Mouse (Mus musculus) forebrain, embryonic 15.5 days (tissue): ENCODE data around the gene Ccl11. TPM values are rescaled to one million over a fixed set of nuclear protein-coding genes. Genes with fewer than 3 reads are reported as not detected.

Source experiments
- ATAC-seq: fragments of 200-750 bp; cut with Nextera tagmentation; replicated peaks from 2 replicates; pipeline ENCODE4 v1.8.0; 2017; ENCODE audit warnings: mild to moderate bottlenecking, moderate TSS enrichment, moderate library complexity
- H3K27ac ChIP-seq: fragments of 300-500 bp; sonication (generic); replicated peaks from 2 replicates; pipeline ENCODE4 v1.5.1; 2015; ENCODE audit warnings: mild to moderate bottlenecking, inconsistent platforms
- H3K27me3 ChIP-seq: fragments of 300-500 bp; sonication (generic); 2 replicates; pipeline ENCODE4 v1.6.1; 2015; ENCODE audit warnings: inconsistent platforms
- H3K36me3 ChIP-seq: fragments of 300-500 bp; sonication (generic); 2 replicates; pipeline ENCODE4 v1.6.1; 2015; ENCODE audit warnings: mild to moderate bottlenecking, inconsistent platforms
- H3K4me1 ChIP-seq: fragments of 300-500 bp; sonication (generic); 2 replicates; pipeline ENCODE4 v1.6.1; 2015; ENCODE audit warnings: inconsistent platforms
- H3K4me2 ChIP-seq: fragments of 300-500 bp; sonication (generic); replicated peaks from 2 replicates; pipeline ENCODE4 v1.6.1; 2015; ENCODE audit warnings: mild to moderate bottlenecking, inconsistent platforms
- H3K4me3 ChIP-seq: fragments of 300-500 bp; sonication (generic); 2 replicates; pipeline ENCODE4 v1.5.1; 2015; ENCODE audit warnings: mild to moderate bottlenecking, inconsistent platforms
- H3K9ac ChIP-seq: fragments of 300-500 bp; sonication (generic); replicated peaks from 2 replicates; pipeline ENCODE4 v1.6.1; 2015; ENCODE audit warnings: mild to moderate bottlenecking, inconsistent platforms
- H3K9me3 ChIP-seq: fragments of 300-500 bp; sonication (generic); 2 replicates; pipeline ENCODE4 v1.6.1; 2016; ENCODE audit warnings: inconsistent platforms
- WGBS: fragments of 180-500 bp; shearing (Covaris S2); methylation state at CpG from one replicate; pipeline ENCODE4 v1.1.7; 2015; ENCODE audit warnings: mixed read lengths; 5-methylcytosine and 5-hydroxymethylcytosine counted together
- polyA plus RNA-seq: library from polyadenylated mRNA; unstranded; fragments of >200 nt; fragmentation: Nextera tagmentation; extraction: Ambion mirVana; gene quantifications from 2 replicates; pipeline ENCODE4 v1.2.1, GENCODE M21; 2015

Gene Ccl11
- polyA plus RNA-seq, result not detected in 2 replicates

GRCm38 (mm10) chr11:82057646-82058045 lies at the start of gene Ccl11:
Ccl11 (plus strand) TSS chr11:82057823.
- 81% methylated on average over 6 of the region's 6 CpGs for WGBS
- no peak within 1 kb of the TSS for H3K4me3 ChIP-seq

GRCm38 (mm10) chr11:82010115-82010514 lies 47.5 kb upstream of the Ccl11 start:
- H3K9ac ChIP-seq, result no peak overlapping the region
- H3K27me3 ChIP-seq, result no peaks in the 10 kb centered on the region
- H3K27ac ChIP-seq, result no peak overlapping the region
- H3K4me3 ChIP-seq, result no peak overlapping the region
- H3K4me2 ChIP-seq, result no peak overlapping the region
- ATAC-seq, result no peak
- H3K9me3 ChIP-seq, result no peaks in the 10 kb centered on the region
- no peaks in the 10 kb centered on the region for H3K36me3 ChIP-seq
- 92% methylated on average over 3 of the region's 3 CpGs for WGBS
- no peaks in the 10 kb centered on the region for H3K4me1 ChIP-seq

More at GRCm38 (mm10) chr11:82057646-82058045, at the start of gene Ccl11:
- H3K9me3 ChIP-seq, result no peaks in the 10 kb centered on the region
- H3K27me3 ChIP-seq, result no peaks in the 10 kb centered on the region
- H3K4me1 ChIP-seq, result no peaks in the 10 kb centered on the region
- H3K4me2 ChIP-seq, result no peak within 1 kb of the TSS
- H3K27ac ChIP-seq, result no peak within 1 kb of the TSS
- H3K36me3 ChIP-seq, result no peaks in the 10 kb centered on the region
- no peak within 1 kb of the TSS for H3K9ac ChIP-seq
- ATAC-seq, result no peak

GRCm38 (mm10) chr11:82011411-82012193 lies 46.0 kb upstream of the Ccl11 start:
- H3K36me3 ChIP-seq, result no peaks in the 10 kb centered on the region
- H3K9ac ChIP-seq, result no peak overlapping the region
- no peak overlapping the region for H3K4me2 ChIP-seq
- 67% methylated on average over 8 of the region's 8 CpGs for WGBS
- H3K27me3 ChIP-seq, result no peaks in the 10 kb centered on the region
- H3K9me3 ChIP-seq, result no peaks in the 10 kb centered on the region
- no peak overlapping the region for H3K4me3 ChIP-seq
- no peaks in the 10 kb centered on the region for H3K4me1 ChIP-seq
- ATAC-seq, result no peak
- H3K27ac ChIP-seq, result no peak overlapping the region

- no peak overlapping the region for H3K4me3 ChIP-seq
- no peaks in the 10 kb centered on the region for H3K36me3 ChIP-seq
- H3K4me1 ChIP-seq, result no peaks in the 10 kb centered on the region
- 57% methylated on average over 1 of the region's 1 CpGs for WGBS
- no peak for ATAC-seq
- no peaks in the 10 kb centered on the region for H3K9me3 ChIP-seq
- no peaks in the 10 kb centered on the region for H3K27me3 ChIP-seq
- H3K27ac ChIP-seq, result no peak overlapping the region
- H3K9ac ChIP-seq, result no peak overlapping the region
- no peak overlapping the region for H3K4me2 ChIP-seq
These were observed 43.9 kb upstream of the Ccl11 start for GRCm38 (mm10) chr11:82013756-82014155.

GRCm38 (mm10) chr11:82015066-82015465 lies 42.6 kb upstream of the Ccl11 start:
- no peak for ATAC-seq
- Histone ChIP-seq H3K4me3 (no peak overlapping the region), H3K4me1 (no peaks in the 10 kb centered on the region), H3K27ac (no peak overlapping the region), H3K9ac (no peak overlapping the region), H3K27me3 (no peaks in the 10 kb centered on the region), H3K9me3 (no peaks in the 10 kb centered on the region), H3K36me3 (no peaks in the 10 kb centered on the region), H3K4me2 (no peak overlapping the region)
- 79% methylated on average over 2 of the region's 2 CpGs for WGBS

GRCm38 (mm10) chr11:82016181-82016780 lies 41.3 kb upstream of the Ccl11 start:
- H3K4me2 ChIP-seq, result no peak overlapping the region
- no peak for ATAC-seq
- no peaks in the 10 kb centered on the region for H3K9me3 ChIP-seq
- H3K27ac ChIP-seq, result no peak overlapping the region
- H3K27me3 ChIP-seq, result no peaks in the 10 kb centered on the region
- WGBS, result 73% methylated on average over 3 of the region's 3 CpGs
- H3K36me3 ChIP-seq, result no peaks in the 10 kb centered on the region
- no peak overlapping the region for H3K4me3 ChIP-seq
- no peak overlapping the region for H3K9ac ChIP-seq
- no peaks in the 10 kb centered on the region for H3K4me1 ChIP-seq

- Histone ChIP-seq H3K4me1 (no peaks in the 10 kb centered on the region), H3K4me3 (no peak overlapping the region), H3K27me3 (no peaks in the 10 kb centered on the region), H3K4me2 (no peak overlapping the region), H3K27ac (no peak overlapping the region), H3K9me3 (no peaks in the 10 kb centered on the region), H3K9ac (no peak overlapping the region), H3K36me3 (no peaks in the 10 kb centered on the region)
- no peak for ATAC-seq
- WGBS, result 54% methylated on average over 2 of the region's 2 CpGs
These were observed 38.2 kb upstream of the Ccl11 start for GRCm38 (mm10) chr11:82019389-82019788.

- no peak for ATAC-seq
- Histone ChIP-seq H3K4me2 (no peak overlapping the region), H3K4me1 (no peaks in the 10 kb centered on the region), H3K27ac (no peak overlapping the region), H3K4me3 (no peak overlapping the region), H3K27me3 (no peaks in the 10 kb centered on the region), H3K9me3 (no peaks in the 10 kb centered on the region), H3K9ac (no peak overlapping the region), H3K36me3 (no peaks in the 10 kb centered on the region)
These were observed 37.8 kb upstream of the Ccl11 start for GRCm38 (mm10) chr11:82019793-82020192.

- H3K27me3 ChIP-seq, result no peaks in the 10 kb centered on the region
- WGBS, result 77% methylated on average over 3 of the region's 3 CpGs
- no peak overlapping the region for H3K27ac ChIP-seq
- H3K4me3 ChIP-seq, result no peak overlapping the region
- no peaks in the 10 kb centered on the region for H3K4me1 ChIP-seq
- no peak for ATAC-seq
- H3K4me2 ChIP-seq, result no peak overlapping the region
- no peaks in the 10 kb centered on the region for H3K9me3 ChIP-seq
- H3K36me3 ChIP-seq, result no peaks in the 10 kb centered on the region
- H3K9ac ChIP-seq, result no peak overlapping the region
These were observed 36.2 kb upstream of the Ccl11 start for GRCm38 (mm10) chr11:82021406-82021805.

- H3K27me3 ChIP-seq, result no peaks in the 10 kb centered on the region
- no peak for ATAC-seq
- no peaks in the 10 kb centered on the region for H3K9me3 ChIP-seq
- no peak overlapping the region for H3K4me3 ChIP-seq
- H3K4me2 ChIP-seq, result no peak overlapping the region
- H3K4me1 ChIP-seq, result no peaks in the 10 kb centered on the region
- WGBS, result 91% methylated on average over 6 of the region's 6 CpGs
- no peak overlapping the region for H3K27ac ChIP-seq
- H3K9ac ChIP-seq, result no peak overlapping the region
- H3K36me3 ChIP-seq, result no peaks in the 10 kb centered on the region
These were observed 35.0 kb upstream of the Ccl11 start for GRCm38 (mm10) chr11:82022504-82023056.

- no peak for ATAC-seq
- 80% methylated on average over 4 of the region's 4 CpGs for WGBS
- H3K27ac ChIP-seq, result no peak overlapping the region
- H3K36me3 ChIP-seq, result no peaks in the 10 kb centered on the region
- no peak overlapping the region for H3K4me2 ChIP-seq
- H3K4me3 ChIP-seq, result no peak overlapping the region
- no peaks in the 10 kb centered on the region for H3K4me1 ChIP-seq
- no peaks in the 10 kb centered on the region for H3K27me3 ChIP-seq
- no peaks in the 10 kb centered on the region for H3K9me3 ChIP-seq
- H3K9ac ChIP-seq, result no peak overlapping the region
These were observed 33.9 kb upstream of the Ccl11 start for GRCm38 (mm10) chr11:82023769-82024168.

- Histone ChIP-seq H3K36me3 (no peaks in the 10 kb centered on the region), H3K27me3 (no peaks in the 10 kb centered on the region), H3K27ac (no peak overlapping the region), H3K9me3 (no peaks in the 10 kb centered on the region), H3K4me2 (no peak overlapping the region), H3K4me3 (no peak overlapping the region), H3K9ac (no peak overlapping the region), H3K4me1 (peaks cover 4% of the 10 kb centered on the region; the same call in 1 of the 2 replicates)
- 77% methylated on average over 2 of the region's 2 CpGs for WGBS
- no peak for ATAC-seq
These were observed 27.5 kb upstream of the Ccl11 start for GRCm38 (mm10) chr11:82030171-82030570.
